Mouse (Mus musculus): ENCODE results near the gene Hmgcl.
"Not testable (repeated sequence)": the region's sequence is repeated elsewhere in the genome, so short reads cannot be mapped to it uniquely, and the experiment has no call there.

The Hmgcl gene

GRCm38 (mm10) chr4:135962198-135962597 lies 15.9 kb downstream of the Hmgcl start:
- DNase-seq: no peak

- no peak for DNase-seq
Measured at GRCm38 (mm10) chr4:135962946-135963345, 16.7 kb downstream of the Hmgcl start.

- peak; percentile 95 for DNase-seq
Measured at GRCm38 (mm10) chr4:135963457-135964193, 17.4 kb downstream of the Hmgcl start, which contains the start of gene Gale. Gene Gale (plus strand): TSS chr4:135963727.

GRCm38 (mm10) chr4:135964426-135964825 lies 18.2 kb downstream of the Hmgcl start:
- peak; percentile 45 for DNase-seq

GRCm38 (mm10) chr4:135965113-135965512 lies 18.9 kb downstream of the Hmgcl start:
- no peak for DNase-seq

GRCm38 (mm10) chr4:135966283-135966682 lies 20.0 kb downstream of the Hmgcl start:
- DNase-seq: no peak

- DNase-seq: no peak
Measured at GRCm38 (mm10) chr4:135967086-135967760, 21.0 kb downstream of the Hmgcl start.

- no peak for DNase-seq
Measured at GRCm38 (mm10) chr4:135968271-135968869, 22.1 kb downstream of the Hmgcl start.

GRCm38 (mm10) chr4:135969070-135969750 lies 23.0 kb downstream of the Hmgcl start:
- DNase-seq: no peak

GRCm38 (mm10) chr4:135970585-135970984 lies 24.3 kb downstream of the Hmgcl start:
- DNase-seq: no peak

- peak; percentile 55 for DNase-seq
Measured at GRCm38 (mm10) chr4:135971805-135972555, 25.7 kb downstream of the Hmgcl start.

GRCm38 (mm10) chr4:135972556-135972906 lies 26.3 kb downstream of the Hmgcl start, which contains the start of gene Lypla2:
Gene Lypla2 (minus strand): TSS chr4:135972626.
- DNase-seq: peak; percentile 78

- no peak for DNase-seq
Measured at GRCm38 (mm10) chr4:135972911-135973811, 26.9 kb downstream of the Hmgcl start.

GRCm38 (mm10) chr4:135976146-135976545 lies 29.9 kb downstream of the Hmgcl start:
- no peak for DNase-seq

GRCm38 (mm10) chr4:135980223-135980622 lies 34.0 kb downstream of the Hmgcl start:
- DNase-seq: not testable (repeated sequence)

- no peak for DNase-seq
Measured at GRCm38 (mm10) chr4:135981524-135982063, 35.3 kb downstream of the Hmgcl start.

GRCm38 (mm10) chr4:135984556-135984955 lies 38.3 kb downstream of the Hmgcl start:
- no peak for DNase-seq

- no peak for DNase-seq
Measured at GRCm38 (mm10) chr4:135985193-135985592, 38.9 kb downstream of the Hmgcl start.

- no peak for DNase-seq
Measured at GRCm38 (mm10) chr4:135985769-135986168, 39.5 kb downstream of the Hmgcl start.

- DNase-seq: no peak
Measured at GRCm38 (mm10) chr4:135986301-135986942, 40.2 kb downstream of the Hmgcl start.

Measured in thymus, postnatal 25 days (tissue).